Mouse (Mus musculus) ES-E14 (cell line): ENCODE measurements around the gene Fam71f1.

Source experiments
- HCFC1 ChIP-seq: IDR thresholded peaks from 2 replicates; pipeline ENCODE4 v1.6.1; 2012; ENCODE audit warnings: low read length, inconsistent platforms, borderline replicate concordance; ENCODE audit not compliant: insufficient read depth
- MAFK ChIP-seq: IDR thresholded peaks from 2 replicates; pipeline ENCODE4 v1.6.1; 2014; ENCODE audit warnings: mild to moderate bottlenecking, low read depth, low read length, inconsistent platforms; ENCODE audit not compliant: insufficient read depth
- ZNF384 ChIP-seq: IDR thresholded peaks from 2 replicates; pipeline ENCODE4 v1.6.1; 2012; ENCODE audit warnings: low read depth, low read length, inconsistent platforms

GRCm38 (mm10) chr6:29305462-29305861 lies 13.5 kb upstream of the Fam71f1 start:
- no peak for TF ChIP-seq MAFK
- TF ChIP-seq HCFC1: no peak
- no peak for TF ChIP-seq ZNF384
